Mouse (Mus musculus): Measurements from ENCODE around the gene Sync. TPM values are rescaled to one million over a fixed set of nuclear protein-coding genes. Genes with fewer than 3 reads are reported as not detected.

Sync gene
- 0.14 and 0.24 TPM in 2 replicates for polyA plus RNA-seq (2014; fragmentation: Nextera tagmentation; extraction: Ambion mirVana)

- Histone ChIP-seq H3K4me2 (ENCODE audit: low read length) (peak within 1 kb of the TSS; percentile 93), H3K27ac (ENCODE audit: low read depth, low read length) (no peak within 1 kb of the TSS), H3K4me3 (ENCODE audit: low read depth, low read length) (peak within 1 kb of the TSS; percentile 41), H3K9ac (ENCODE audit: low read length) (peak within 1 kb of the TSS; percentile 61), H3K4me1 (ENCODE audit: control insufficient read depth, insufficient read depth, low read length) (peaks cover 15% of the 10 kb centered on the region), H3K27me3 (replicated peaks; ENCODE audit: control insufficient read depth, insufficient read depth, low read length) (peaks cover 16% of the 10 kb centered on the region; the same call in 1 of the 2 replicates), H3K9me3 (replicated peaks; ENCODE audit: control insufficient read depth, low read length) (no peaks in the 10 kb centered on the region), H3K36me3 (ENCODE audit: control insufficient read depth, insufficient read depth, low read length) (no peaks in the 10 kb centered on the region)
- ATAC-seq (peak; percentile 42), DNase-seq (ENCODE audit: low spot score) (peak; percentile 37)
- WGBS = under 1% methylated on average over 42 of the region's 53 CpGs
Observed at GRCm38 (mm10) chr4:129287472-129287981, at the start of gene Sync. Gene Sync (plus strand): TSS chr4:129287617.

GRCm38 (mm10) chr4:129237843-129238441 lies 49.5 kb upstream of the Sync start:
- H3K4me2 ChIP-seq (ENCODE audit: low read length) = peak overlapping the region; percentile 91
- H3K27ac ChIP-seq (ENCODE audit: low read depth, low read length) = no peak overlapping the region
- no peaks in the 10 kb centered on the region for H3K36me3 ChIP-seq (ENCODE audit: control insufficient read depth, insufficient read depth, low read length)
- H3K27me3 ChIP-seq (replicated peaks; ENCODE audit: control insufficient read depth, insufficient read depth, low read length) = no peaks in the 10 kb centered on the region
- H3K4me3 ChIP-seq (ENCODE audit: low read depth, low read length) = peak overlapping the region; percentile 69
- no peak for ATAC-seq
- peak overlapping the region; percentile 70 for H3K9ac ChIP-seq (ENCODE audit: low read length)
- H3K9me3 ChIP-seq (replicated peaks; ENCODE audit: control insufficient read depth, low read length) = no peaks in the 10 kb centered on the region
- peak; percentile 53 for DNase-seq (ENCODE audit: low spot score)
- WGBS = 8% methylated on average over 19 of the region's 21 CpGs
- peaks cover 12% of the 10 kb centered on the region for H3K4me1 ChIP-seq (ENCODE audit: control insufficient read depth, insufficient read depth, low read length)

GRCm38 (mm10) chr4:129238579-129239016 lies 48.8 kb upstream of the Sync start:
- H3K27ac ChIP-seq (ENCODE audit: low read depth, low read length) = no peak overlapping the region
- WGBS = under 1% methylated on average over 23 of the region's 23 CpGs
- DNase-seq (ENCODE audit: low spot score) (no peak), ATAC-seq (peak; percentile 72)
- H3K9ac ChIP-seq (ENCODE audit: low read length) = peak overlapping the region; percentile 70
- H3K4me2 ChIP-seq (ENCODE audit: low read length) = peak overlapping the region; percentile 91
- H3K4me3 ChIP-seq (ENCODE audit: low read depth, low read length) = peak overlapping the region; percentile 69
- no peaks in the 10 kb centered on the region for H3K36me3 ChIP-seq (ENCODE audit: control insufficient read depth, insufficient read depth, low read length)
- no peaks in the 10 kb centered on the region for H3K27me3 ChIP-seq (replicated peaks; ENCODE audit: control insufficient read depth, insufficient read depth, low read length)
- H3K9me3 ChIP-seq (replicated peaks; ENCODE audit: control insufficient read depth, low read length) = no peaks in the 10 kb centered on the region
- H3K4me1 ChIP-seq (ENCODE audit: control insufficient read depth, insufficient read depth, low read length) = peaks cover 12% of the 10 kb centered on the region

- no peak overlapping the region for H3K27ac ChIP-seq (ENCODE audit: low read depth, low read length)
- H3K4me2 ChIP-seq (ENCODE audit: low read length) = peak overlapping the region; percentile 91
- peaks cover 12% of the 10 kb centered on the region for H3K4me1 ChIP-seq (ENCODE audit: control insufficient read depth, insufficient read depth, low read length)
- ATAC-seq = peak; percentile 86
- H3K36me3 ChIP-seq (ENCODE audit: control insufficient read depth, insufficient read depth, low read length) = no peaks in the 10 kb centered on the region
- H3K9me3 ChIP-seq (replicated peaks; ENCODE audit: control insufficient read depth, low read length) = no peaks in the 10 kb centered on the region
- 0% methylated on average over 21 of the region's 29 CpGs for WGBS
- H3K9ac ChIP-seq (ENCODE audit: low read length) = peak overlapping the region; percentile 70
- H3K27me3 ChIP-seq (replicated peaks; ENCODE audit: control insufficient read depth, insufficient read depth, low read length) = no peaks in the 10 kb centered on the region
- DNase-seq (ENCODE audit: low spot score) = peak; percentile 83
- H3K4me3 ChIP-seq (ENCODE audit: low read depth, low read length) = peak overlapping the region; percentile 69
Observed at GRCm38 (mm10) chr4:129239075-129239474, 48.3 kb upstream of the Sync start.

GRCm38 (mm10) chr4:129241898-129242297 lies 45.5 kb upstream of the Sync start:
- peaks cover 12% of the 10 kb centered on the region for H3K4me1 ChIP-seq (ENCODE audit: control insufficient read depth, insufficient read depth, low read length)
- 17% methylated on average over 6 of the region's 7 CpGs for WGBS
- H3K9ac ChIP-seq (ENCODE audit: low read length) = peak overlapping the region; percentile 8; the same call in 1 of the 2 replicates
- H3K27ac ChIP-seq (ENCODE audit: low read depth, low read length) = 0 out of 2 replicates have a peak overlapping the region, but pooled peaks have one; percentile 21
- peaks cover 7% of the 10 kb centered on the region; the same call in 1 of the 2 replicates for H3K27me3 ChIP-seq (replicated peaks; ENCODE audit: control insufficient read depth, insufficient read depth, low read length)
- no peak overlapping the region for H3K4me2 ChIP-seq (ENCODE audit: low read length)
- H3K9me3 ChIP-seq (replicated peaks; ENCODE audit: control insufficient read depth, low read length) = no peaks in the 10 kb centered on the region
- H3K4me3 ChIP-seq (ENCODE audit: low read depth, low read length) = no peak overlapping the region
- no peak for ATAC-seq
- no peaks in the 10 kb centered on the region for H3K36me3 ChIP-seq (ENCODE audit: control insufficient read depth, insufficient read depth, low read length)
- no peak for DNase-seq (ENCODE audit: low spot score)

GRCm38 (mm10) chr4:129242327-129242726 lies 45.1 kb upstream of the Sync start:
- WGBS = 35% methylated on average over 4 of the region's 4 CpGs
- Histone ChIP-seq H3K36me3 (ENCODE audit: control insufficient read depth, insufficient read depth, low read length) (no peaks in the 10 kb centered on the region), H3K27ac (ENCODE audit: low read depth, low read length) (0 out of 2 replicates have a peak overlapping the region, but pooled peaks have one; percentile 21), H3K4me2 (ENCODE audit: low read length) (no peak overlapping the region), H3K9me3 (replicated peaks; ENCODE audit: control insufficient read depth, low read length) (no peaks in the 10 kb centered on the region), H3K9ac (ENCODE audit: low read length) (no peak overlapping the region), H3K4me3 (ENCODE audit: low read depth, low read length) (no peak overlapping the region), H3K27me3 (replicated peaks; ENCODE audit: control insufficient read depth, insufficient read depth, low read length) (peaks cover 11% of the 10 kb centered on the region), H3K4me1 (ENCODE audit: control insufficient read depth, insufficient read depth, low read length) (peaks cover 12% of the 10 kb centered on the region)
- DNase-seq (ENCODE audit: low spot score) (no peak), ATAC-seq (no peak)

- Histone ChIP-seq H3K27me3 (replicated peaks; ENCODE audit: control insufficient read depth, insufficient read depth, low read length) (peaks cover 15% of the 10 kb centered on the region), H3K9me3 (replicated peaks; ENCODE audit: control insufficient read depth, low read length) (no peaks in the 10 kb centered on the region), H3K9ac (ENCODE audit: low read length) (no peak overlapping the region), H3K4me3 (ENCODE audit: low read depth, low read length) (no peak overlapping the region), H3K4me2 (ENCODE audit: low read length) (no peak overlapping the region), H3K4me1 (ENCODE audit: control insufficient read depth, insufficient read depth, low read length) (peaks cover 12% of the 10 kb centered on the region), H3K27ac (ENCODE audit: low read depth, low read length) (no peak overlapping the region), H3K36me3 (ENCODE audit: control insufficient read depth, insufficient read depth, low read length) (no peaks in the 10 kb centered on the region)
- DNase-seq (ENCODE audit: low spot score) (no peak), ATAC-seq (no peak)
- WGBS = 22% methylated on average over 4 of the region's 4 CpGs
Observed at GRCm38 (mm10) chr4:129242761-129243160, 44.7 kb upstream of the Sync start.

GRCm38 (mm10) chr4:129244802-129245201 lies 42.6 kb upstream of the Sync start:
- Histone ChIP-seq H3K27ac (ENCODE audit: low read depth, low read length) (no peak overlapping the region), H3K27me3 (replicated peaks; ENCODE audit: control insufficient read depth, insufficient read depth, low read length) (peaks cover 28% of the 10 kb centered on the region), H3K36me3 (ENCODE audit: control insufficient read depth, insufficient read depth, low read length) (no peaks in the 10 kb centered on the region), H3K9ac (ENCODE audit: low read length) (no peak overlapping the region), H3K9me3 (replicated peaks; ENCODE audit: control insufficient read depth, low read length) (no peaks in the 10 kb centered on the region), H3K4me3 (ENCODE audit: low read depth, low read length) (no peak overlapping the region), H3K4me1 (ENCODE audit: control insufficient read depth, insufficient read depth, low read length) (peaks cover 3% of the 10 kb centered on the region; the same call in 1 of the 2 replicates), H3K4me2 (ENCODE audit: low read length) (no peak overlapping the region)
- 51% methylated on average over 4 of the region's 4 CpGs for WGBS
- DNase-seq (ENCODE audit: low spot score) (no peak), ATAC-seq (no peak)

All from forebrain, embryonic 14.5 days (tissue).